8 mouse cellular contexts compared by ENCODE assay signal in the genomic region with DNA sequence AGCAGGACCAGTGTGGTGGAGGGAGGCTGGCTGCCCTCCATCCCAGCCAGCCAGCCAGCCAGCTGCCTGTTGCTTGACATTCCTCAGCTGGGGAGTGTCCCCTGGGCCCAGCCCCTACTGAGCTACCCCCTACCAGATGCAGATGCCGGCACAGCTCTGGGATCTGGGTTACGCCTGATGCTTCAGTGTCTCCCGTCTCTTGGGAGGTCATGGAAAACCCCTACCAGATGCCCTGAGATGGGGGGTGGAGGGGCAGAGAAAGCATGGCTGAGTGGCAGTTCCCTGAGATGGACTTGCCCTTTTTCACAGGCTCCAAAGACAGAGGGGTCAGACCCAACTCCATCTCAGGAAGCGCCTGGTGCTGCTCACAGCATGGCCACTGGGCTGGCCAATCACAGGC. TPM values are rescaled to one million over a fixed set of nuclear protein-coding genes. Genes with fewer than 3 reads are reported as not detected.
DNase-seq lines count a peak whose midpoint lies in the region; ATAC-seq and TF ChIP-seq lines count a peak whose summit lies in the region.

No protein-coding gene starts in this region.

- H3K9ac ChIP-seq in liver, adult 2 months (ENCODE audit: low read depth, low read length), result no peak overlapping the region
- no peak overlapping the region for H3K9ac ChIP-seq in embryonic facial prominence, embryonic 14.5 days (ENCODE audit: low read depth, low read length)
- H3K9ac ChIP-seq in limb, embryonic 13.5 days, result peak overlapping the region; percentile 25; the same call in 1 of the 2 replicates
- H3K9ac ChIP-seq in neural tube, embryonic 15.5 days (replicated peaks), result no peak overlapping the region; the same call in 1 of the 2 replicates

- peaks cover 1% of the 10 kb centered on the region for H3K27me3 ChIP-seq in liver, adult 2 months (ENCODE audit: control insufficient read depth, insufficient read depth, low read length)
- H3K27me3 ChIP-seq in embryonic facial prominence, embryonic 14.5 days (replicated peaks; ENCODE audit: control insufficient read depth, insufficient read depth, low read length), result no peaks in the 10 kb centered on the region
- no peaks in the 10 kb centered on the region for H3K27me3 ChIP-seq in limb, embryonic 13.5 days
- H3K27me3 ChIP-seq in neural tube, embryonic 15.5 days (replicated peaks), result no peaks in the 10 kb centered on the region

- H3K4me1 ChIP-seq in liver, adult 2 months (ENCODE audit: control insufficient read depth, insufficient read depth, low read length), result peaks cover 12% of the 10 kb centered on the region
- peaks cover 86% of the 10 kb centered on the region for H3K4me1 ChIP-seq in embryonic facial prominence, embryonic 14.5 days (ENCODE audit: control insufficient read depth, insufficient read depth, low read length)
- H3K4me1 ChIP-seq in limb, embryonic 13.5 days, result peaks cover 95% of the 10 kb centered on the region
- peaks cover 97% of the 10 kb centered on the region for H3K4me1 ChIP-seq in neural tube, embryonic 15.5 days

- no peak overlapping the region for H3K4me3 ChIP-seq in liver, adult 2 months (ENCODE audit: insufficient read depth, low read depth, low read length)
- H3K4me3 ChIP-seq in embryonic facial prominence, embryonic 14.5 days (ENCODE audit: low read depth, low read length), result no peak overlapping the region
- no peak overlapping the region for H3K4me3 ChIP-seq in limb, embryonic 13.5 days
- no peak overlapping the region for H3K4me3 ChIP-seq in neural tube, embryonic 15.5 days (replicated peaks)

- no peaks in the 10 kb centered on the region for H3K79me2 ChIP-seq in liver, adult 2 months (ENCODE audit: control insufficient read depth, insufficient read depth, low read length)

- WGBS in liver, adult 2 months, result 75% methylated on average over 4 of the region's 4 CpGs
- WGBS in embryonic facial prominence, embryonic 14.5 days, result 42% methylated on average over 4 of the region's 4 CpGs
- 33% methylated on average over 4 of the region's 4 CpGs for WGBS in limb, embryonic 13.5 days
- 45% methylated on average over 4 of the region's 4 CpGs for WGBS in neural tube, embryonic 15.5 days

- no peaks in the 10 kb centered on the region for H3K36me3 ChIP-seq in liver, adult 2 months (ENCODE audit: control insufficient read depth, insufficient read depth, low read length)
- H3K36me3 ChIP-seq in embryonic facial prominence, embryonic 14.5 days (ENCODE audit: control insufficient read depth, insufficient read depth, low read length), result no peaks in the 10 kb centered on the region
- no peaks in the 10 kb centered on the region for H3K36me3 ChIP-seq in limb, embryonic 13.5 days
- no peaks in the 10 kb centered on the region for H3K36me3 ChIP-seq in neural tube, embryonic 15.5 days

- TF ChIP-seq CTCF in liver, adult 2 months (IDR thresholded peaks at IDR 0.05; ENCODE audit: low read depth, low read length), result no peak

- H3K9me3 ChIP-seq in embryonic facial prominence, embryonic 14.5 days (ENCODE audit: control insufficient read depth, low read length), result no peaks in the 10 kb centered on the region
- H3K9me3 ChIP-seq in limb, embryonic 13.5 days, result no peaks in the 10 kb centered on the region
- no peaks in the 10 kb centered on the region for H3K9me3 ChIP-seq in neural tube, embryonic 15.5 days (replicated peaks)

- DNase-seq in liver, adult 2 months (ENCODE audit: extremely low read depth, low read depth, low spot score), result no peak
- no peak for DNase-seq in liver
- DNase-seq in embryonic facial prominence, embryonic 14.5 days (ENCODE audit: low spot score), result peak; percentile 78
- DNase-seq in cerebellum, adult 18-20 months, result no peak
- DNase-seq in left cerebral cortex, postnatal 4 days, result no peak
- no peak for DNase-seq in left cerebral cortex, postnatal 25 days (ENCODE audit: low spot score in 2 of 2)

- peak overlapping the region; percentile 12 for H3K27ac ChIP-seq in liver, adult 2 months (replicated peaks; ENCODE audit: insufficient read depth, low read depth, low read length)
- H3K27ac ChIP-seq in embryonic facial prominence, embryonic 14.5 days (replicated peaks; ENCODE audit: low read depth, low read length), result 0 out of 2 replicates have a peak overlapping the region, but pooled peaks have one; percentile 65
- H3K27ac ChIP-seq in limb, embryonic 13.5 days, result peak overlapping the region; percentile 73
- H3K27ac ChIP-seq in neural tube, embryonic 15.5 days (replicated peaks), result no peak overlapping the region

- intact Hi-C loops in left cerebral cortex, postnatal 4 days (cut with DNase I), result no loop called here
- intact Hi-C loops in left cerebral cortex, postnatal 25 days (cut with DNase I), result no loop called here

- 0 out of 2 replicates have a peak overlapping the region, but pooled peaks have one; percentile 15 for H3K4me2 ChIP-seq in embryonic facial prominence, embryonic 14.5 days (ENCODE audit: low read depth, low read length)
- peak overlapping the region; percentile 28 for H3K4me2 ChIP-seq in limb, embryonic 13.5 days (replicated peaks)
- peak overlapping the region; percentile 29 for H3K4me2 ChIP-seq in neural tube, embryonic 15.5 days

- no peak for TF ChIP-seq POLR2A in liver, adult 2 months (IDR thresholded peaks at IDR 0.05; ENCODE audit: extremely low read depth, insufficient read depth, low read length)

- ATAC-seq in embryonic facial prominence, embryonic 14.5 days (ENCODE audit: low read depth), result peak; percentile 28; the same call in 1 of the 2 replicates
- peak; percentile 5; the same call in 1 of the 2 replicates for ATAC-seq in limb, embryonic 13.5 days (ENCODE audit: low FRiP score, low read depth)
- no peak for ATAC-seq in neural tube, embryonic 15.5 days (ENCODE audit: low FRiP score)

RNA-seq across cellular contexts. Expression of gene Kif21b, which starts 5.4 kb away (rescaled TPM):
- total RNA-seq in liver, adult 2 months (2014; rRNA removed), result 0.74 and 0.94 TPM in 2 replicates
- polyA plus RNA-seq in liver, adult 2 months (2012; rRNA removed), result 0.82 and 1.5 TPM in 2 replicates
- 2.8 and 3.3 TPM in 2 replicates for polyA plus RNA-seq in embryonic facial prominence, embryonic 14.5 days (2014; fragmentation: Nextera tagmentation; extraction: Ambion mirVana)
- 5.5 and 5.6 TPM in 2 replicates for polyA plus RNA-seq in limb, embryonic 13.5 days (2015; fragmentation: Nextera tagmentation; extraction: Ambion mirVana)
- 32.3 and 37.1 TPM in 2 replicates for polyA plus RNA-seq in neural tube, embryonic 15.5 days (2015; fragmentation: Nextera tagmentation; extraction: Ambion mirVana)
- total RNA-seq in left cerebral cortex, postnatal 4 days (2021), result 100 to 1,000 TPM; 320 to 326 TPM
- 10 to 100 TPM; 68.4 to 73.0 TPM for total RNA-seq in left cerebral cortex, postnatal 25 days (2021)
